8 mouse cellular contexts compared by ENCODE assay signal in genomic region chr13:98867810-98868209, GRCm38 (mm10). TPM values are rescaled to one million over a fixed set of nuclear protein-coding genes. Genes with fewer than 3 reads are reported as not detected.
DNase-seq lines count a peak whose midpoint lies in the region; ATAC-seq and TF ChIP-seq lines count a peak whose summit lies in the region.

No protein-coding gene starts in this region.

- no peak overlapping the region for H3K9ac ChIP-seq in forebrain, embryonic 16.5 days (replicated peaks; ENCODE audit: low read depth, low read length)
- H3K9ac ChIP-seq in midbrain, embryonic 15.5 days, result no peak overlapping the region

- no peaks in the 10 kb centered on the region for H3K9me3 ChIP-seq in E14TG2a.4 (ENCODE audit: low read length)
- no peaks in the 10 kb centered on the region for H3K9me3 ChIP-seq in forebrain, embryonic 16.5 days (ENCODE audit: control insufficient read depth, low read length)
- H3K9me3 ChIP-seq in midbrain, embryonic 15.5 days, result no peaks in the 10 kb centered on the region

- peak; percentile 80 for DNase-seq in 416B (ENCODE audit: low read depth)
- DNase-seq in cerebellum, adult 11-12 months, result peak; percentile 15
- DNase-seq in induced T-regulatory cell, adult 2 months (ENCODE audit: low read depth), result peak; percentile 74
- peak; percentile 49 to 55 for DNase-seq in left cerebral cortex, postnatal 14 days (ENCODE audit: low spot score in 2 of 2)
- peak; percentile 30 to 32 for DNase-seq in thymus, postnatal 36 days

- intact Hi-C loops in left cerebral cortex, postnatal 14 days (cut with DNase I), result loop anchor here (5.0 to 10.0 kb wide), 2 partner anchors 224 to 457 kb away; no protein-coding TSS in a partner anchor

- ATAC-seq in forebrain, embryonic 16.5 days, result peak; percentile 74
- peak; percentile 74 for ATAC-seq in midbrain, embryonic 15.5 days (replicated peaks)

- no peak overlapping the region for H3K27ac ChIP-seq in forebrain, embryonic 16.5 days (ENCODE audit: low read length)
- no peak overlapping the region for H3K27ac ChIP-seq in midbrain, embryonic 15.5 days

- no peak overlapping the region for H3K4me2 ChIP-seq in forebrain, embryonic 16.5 days (ENCODE audit: low read length)
- no peak overlapping the region for H3K4me2 ChIP-seq in midbrain, embryonic 15.5 days

- H3K27me3 ChIP-seq in E14TG2a.4 (ENCODE audit: insufficient read depth, low read length), result no peaks in the 10 kb centered on the region
- H3K27me3 ChIP-seq in forebrain, embryonic 16.5 days (replicated peaks; ENCODE audit: control insufficient read depth, insufficient read depth, low read length), result no peaks in the 10 kb centered on the region
- H3K27me3 ChIP-seq in midbrain, embryonic 15.5 days (replicated peaks), result no peaks in the 10 kb centered on the region

- H3K4me3 ChIP-seq in E14TG2a.4 (replicated peaks; ENCODE audit: low read length), result no peak overlapping the region
- no peak overlapping the region for H3K4me3 ChIP-seq in forebrain, embryonic 16.5 days (replicated peaks; ENCODE audit: low read length)
- H3K4me3 ChIP-seq in midbrain, embryonic 15.5 days, result no peak overlapping the region

- TF ChIP-seq CTCF in E14TG2a.4 (conservative IDR thresholded peaks at IDR 0.05; ENCODE audit: low read length), result peak; percentile 60

- H3K4me1 ChIP-seq in E14TG2a.4 (replicated peaks; ENCODE audit: low read depth, low read length), result peaks cover 37% of the 10 kb centered on the region
- H3K4me1 ChIP-seq in forebrain, embryonic 16.5 days (replicated peaks; ENCODE audit: control insufficient read depth, insufficient read depth, low read length), result no peaks in the 10 kb centered on the region
- H3K4me1 ChIP-seq in midbrain, embryonic 15.5 days, result peaks cover 11% of the 10 kb centered on the region

- WGBS in forebrain, embryonic 16.5 days, result 52% methylated on average over 2 of the region's 2 CpGs
- 57% methylated on average over 2 of the region's 2 CpGs for WGBS in midbrain, embryonic 15.5 days

- peaks cover 96% of the 10 kb centered on the region for H3K36me3 ChIP-seq in E14TG2a.4 (ENCODE audit: insufficient read depth, low read length)
- peaks cover 21% of the 10 kb centered on the region for H3K36me3 ChIP-seq in forebrain, embryonic 16.5 days (ENCODE audit: control insufficient read depth, insufficient read depth)
- peaks cover 43% of the 10 kb centered on the region for H3K36me3 ChIP-seq in midbrain, embryonic 15.5 days (replicated peaks)

RNA-seq across cellular contexts. Expression of gene Fcho2, which starts 52.6 kb away (rescaled TPM):
- 29.6 and 31.8 TPM in 2 replicates for polyA plus RNA-seq in forebrain, embryonic 16.5 days (2015; fragmentation: Nextera tagmentation; extraction: Ambion mirVana)
- 10 to 100 TPM; 36.7 to 36.9 TPM for total RNA-seq in left cerebral cortex, postnatal 14 days (2021)
- polyA plus RNA-seq in midbrain, embryonic 15.5 days (2015; fragmentation: Nextera tagmentation; extraction: Ambion mirVana), result 24.4 and 26.1 TPM in 2 replicates

RNA-seq across cellular contexts. Expression of gene Tnpo1, which starts 58.4 kb away (rescaled TPM):
- 52.1 and 55.7 TPM in 2 replicates for polyA plus RNA-seq in forebrain, embryonic 16.5 days (2015; fragmentation: Nextera tagmentation; extraction: Ambion mirVana)
- total RNA-seq in left cerebral cortex, postnatal 14 days (2021), result 10 to 100 TPM; 63.0 to 70.3 TPM
- polyA plus RNA-seq in midbrain, embryonic 15.5 days (2015; fragmentation: Nextera tagmentation; extraction: Ambion mirVana), result 51.3 and 53.9 TPM in 2 replicates

Comparison
In these comparisons a context has a peak if more than half of its experiments do, and no peak if none do; other contexts are left out.
1. DNase-seq: peak in every context shown above with its lines; median percentile 80 in 416B; 74 in induced T-regulatory cell, adult 2 months; 52 in left cerebral cortex, postnatal 14 days; 31 in thymus, postnatal 36 days; 15 in cerebellum, adult 11-12 months.